Mouse (Mus musculus): Measurements from ENCODE around the gene Pola2.

Gene Pola2

GRCm38 (mm10) chr19:5963883-5964562, at the start of gene Pola2:
Gene Pola2, minus strand, starts transcription at chr19:5964202.
- DNase-seq (ENCODE audit: low spot score): peak; percentile 84

- DNase-seq (ENCODE audit: low spot score): no peak
These were observed 49.7 kb upstream of the Pola2 start for GRCm38 (mm10) chr19:6013691-6014090.

GRCm38 (mm10) chr19:6009137-6009536, 45.1 kb upstream of the Pola2 start:
- no peak for DNase-seq (ENCODE audit: low spot score)

GRCm38 (mm10) chr19:6007013-6007412, 43.0 kb upstream of the Pola2 start:
- DNase-seq (ENCODE audit: low spot score): no peak

GRCm38 (mm10) chr19:6005541-6005940, 41.5 kb upstream of the Pola2 start:
- DNase-seq (ENCODE audit: low spot score): no peak

GRCm38 (mm10) chr19:5999969-6000368, 36.0 kb upstream of the Pola2 start:
- no peak for DNase-seq (ENCODE audit: low spot score)

GRCm38 (mm10) chr19:5998180-5998579, 34.2 kb upstream of the Pola2 start:
- no peak for DNase-seq (ENCODE audit: low spot score)

GRCm38 (mm10) chr19:5994711-5995110, 30.7 kb upstream of the Pola2 start:
- no peak for DNase-seq (ENCODE audit: low spot score)

GRCm38 (mm10) chr19:5992012-5992411, 28.0 kb upstream of the Pola2 start:
- no peak for DNase-seq (ENCODE audit: low spot score)

- no peak for DNase-seq (ENCODE audit: low spot score)
These were observed 27.5 kb upstream of the Pola2 start for GRCm38 (mm10) chr19:5991467-5991866.

- no peak for DNase-seq (ENCODE audit: low spot score)
These were observed 26.9 kb upstream of the Pola2 start for GRCm38 (mm10) chr19:5990921-5991320.

GRCm38 (mm10) chr19:5990033-5990432, 26.0 kb upstream of the Pola2 start:
- no peak for DNase-seq (ENCODE audit: low spot score)

GRCm38 (mm10) chr19:5989585-5989984, 25.6 kb upstream of the Pola2 start:
- no peak for DNase-seq (ENCODE audit: low spot score)

GRCm38 (mm10) chr19:5988815-5989452, 24.9 kb upstream of the Pola2 start:
- no peak for DNase-seq (ENCODE audit: low spot score)

GRCm38 (mm10) chr19:5988027-5988814, 24.2 kb upstream of the Pola2 start:
- DNase-seq (ENCODE audit: low spot score): no peak

GRCm38 (mm10) chr19:5986043-5986442, 22.0 kb upstream of the Pola2 start, which contains the start of gene Slc22a20:
Gene Slc22a20, minus strand, starts transcription at chr19:5986143.
- DNase-seq (ENCODE audit: low spot score): no peak

GRCm38 (mm10) chr19:5980477-5980876, 16.5 kb upstream of the Pola2 start:
- no peak for DNase-seq (ENCODE audit: low spot score)

- DNase-seq (ENCODE audit: low spot score): no peak
These were observed 13.7 kb upstream of the Pola2 start for GRCm38 (mm10) chr19:5977717-5978116.

- no peak for DNase-seq (ENCODE audit: low spot score)
These were observed 11.7 kb upstream of the Pola2 start for GRCm38 (mm10) chr19:5975676-5976075.

- no peak for DNase-seq (ENCODE audit: low spot score)
These were observed 11.1 kb upstream of the Pola2 start for GRCm38 (mm10) chr19:5975112-5975511.

- peak; percentile 73 for DNase-seq (ENCODE audit: low spot score)
These were observed 3.7 kb upstream of the Pola2 start for GRCm38 (mm10) chr19:5967664-5968063.

GRCm38 (mm10) chr19:5966786-5967185, 2.8 kb upstream of the Pola2 start:
- DNase-seq (ENCODE audit: low spot score): peak; percentile 77

- no peak for DNase-seq (ENCODE audit: low spot score)
These were observed 1.9 kb upstream of the Pola2 start for GRCm38 (mm10) chr19:5965910-5966309.
